Mouse (Mus musculus): ENCODE data around the gene Bag3. TPM values are rescaled to one million over a fixed set of nuclear protein-coding genes. Genes with fewer than 3 reads are reported as not detected.

Gene Bag3
- polyA plus RNA-seq, 1 experiment from 2014 or later, result 3.7 TPM

GRCm38 (mm10) chr7:128540111-128540510, 16.7 kb downstream of the Bag3 start:
- Histone ChIP-seq H3K4me3 (ENCODE audit: low read depth, low read length) (no peak overlapping the region), H3K4me2 (ENCODE audit: low read depth, low read length) (no peak overlapping the region), H3K27me3 (ENCODE audit: insufficient read depth, low read length) (no peaks in the 10 kb centered on the region), H3K9ac (replicated peaks) (no peak overlapping the region), H3K9me3 (ENCODE audit: low read length) (no peaks in the 10 kb centered on the region), H3K36me3 (replicated peaks; ENCODE audit: insufficient read depth, low read length) (0 out of 2 replicates have a peak, but pooled peaks cover 6% of the 10 kb centered on the region), H3K4me1 (ENCODE audit: insufficient read depth) (peaks cover 20% of the 10 kb centered on the region), H3K27ac (ENCODE audit: low read depth) (no peak overlapping the region)
- 88% methylated on average over 13 of the region's 13 CpGs for WGBS (ENCODE audit: insufficient replicate concordance)
- DNase-seq (no peak), ATAC-seq (no peak)
- TF ChIP-seq EP300 (IDR thresholded peaks at IDR 0.05; ENCODE audit: low read depth), result no peak
- no peak for TF ChIP-seq CTCF (IDR thresholded peaks at IDR 0.05; ENCODE audit: low read depth)

GRCm38 (mm10) chr7:128540734-128541133, 17.3 kb downstream of the Bag3 start:
- TF ChIP-seq EP300 (IDR thresholded peaks at IDR 0.05; ENCODE audit: low read depth) (no peak), CTCF (IDR thresholded peaks at IDR 0.05; ENCODE audit: low read depth) (no peak)
- WGBS (ENCODE audit: insufficient replicate concordance), result 76% methylated on average over 16 of the region's 16 CpGs
- Histone ChIP-seq H3K9me3 (ENCODE audit: low read length) (no peaks in the 10 kb centered on the region), H3K27me3 (ENCODE audit: insufficient read depth, low read length) (no peaks in the 10 kb centered on the region), H3K4me2 (ENCODE audit: low read depth, low read length) (no peak overlapping the region), H3K27ac (ENCODE audit: low read depth) (no peak overlapping the region), H3K9ac (replicated peaks) (no peak overlapping the region), H3K36me3 (replicated peaks; ENCODE audit: insufficient read depth, low read length) (peaks cover 8% of the 10 kb centered on the region; the same call in 1 of the 2 replicates), H3K4me3 (ENCODE audit: low read depth, low read length) (no peak overlapping the region), H3K4me1 (ENCODE audit: insufficient read depth) (peaks cover 14% of the 10 kb centered on the region)
- ATAC-seq, result no peak; the same call in 1 of the 2 replicates
- no peak for DNase-seq

- ATAC-seq (no peak), DNase-seq (no peak)
- Histone ChIP-seq H3K4me2 (ENCODE audit: low read depth, low read length) (no peak overlapping the region), H3K9me3 (ENCODE audit: low read length) (no peaks in the 10 kb centered on the region), H3K4me1 (ENCODE audit: insufficient read depth) (peaks cover 10% of the 10 kb centered on the region), H3K27me3 (ENCODE audit: insufficient read depth, low read length) (no peaks in the 10 kb centered on the region), H3K9ac (replicated peaks) (no peak overlapping the region), H3K27ac (ENCODE audit: low read depth) (no peak overlapping the region), H3K4me3 (ENCODE audit: low read depth, low read length) (no peak overlapping the region), H3K36me3 (replicated peaks; ENCODE audit: insufficient read depth, low read length) (peaks cover 13% of the 10 kb centered on the region)
- 84% methylated on average over 9 of the region's 9 CpGs for WGBS (ENCODE audit: insufficient replicate concordance)
- TF ChIP-seq EP300 (IDR thresholded peaks at IDR 0.05; ENCODE audit: low read depth) (no peak), CTCF (IDR thresholded peaks at IDR 0.05; ENCODE audit: low read depth) (no peak)
Observed at GRCm38 (mm10) chr7:128541186-128541585, 17.8 kb downstream of the Bag3 start.

GRCm38 (mm10) chr7:128541771-128542170, 18.4 kb downstream of the Bag3 start:
- Histone ChIP-seq H3K27me3 (ENCODE audit: insufficient read depth, low read length) (no peaks in the 10 kb centered on the region), H3K4me1 (ENCODE audit: insufficient read depth) (peaks cover 5% of the 10 kb centered on the region), H3K4me3 (ENCODE audit: low read depth, low read length) (no peak overlapping the region), H3K9me3 (ENCODE audit: low read length) (no peaks in the 10 kb centered on the region), H3K4me2 (ENCODE audit: low read depth, low read length) (no peak overlapping the region), H3K36me3 (replicated peaks; ENCODE audit: insufficient read depth, low read length) (peaks cover 16% of the 10 kb centered on the region), H3K27ac (ENCODE audit: low read depth) (no peak overlapping the region), H3K9ac (replicated peaks) (no peak overlapping the region)
- DNase-seq (no peak), ATAC-seq (no peak)
- WGBS (ENCODE audit: insufficient replicate concordance), result 89% methylated on average over 16 of the region's 17 CpGs
- no peak for TF ChIP-seq EP300 (IDR thresholded peaks at IDR 0.05; ENCODE audit: low read depth)
- TF ChIP-seq CTCF (IDR thresholded peaks at IDR 0.05; ENCODE audit: low read depth), result no peak

GRCm38 (mm10) chr7:128542488-128542887, 19.1 kb downstream of the Bag3 start:
- Histone ChIP-seq H3K4me1 (ENCODE audit: insufficient read depth) (peaks cover 1% of the 10 kb centered on the region; the same call in 1 of the 2 replicates), H3K4me3 (ENCODE audit: low read depth, low read length) (no peak overlapping the region), H3K9me3 (ENCODE audit: low read length) (no peaks in the 10 kb centered on the region), H3K27ac (ENCODE audit: low read depth) (no peak overlapping the region), H3K27me3 (ENCODE audit: insufficient read depth, low read length) (no peaks in the 10 kb centered on the region), H3K36me3 (replicated peaks; ENCODE audit: insufficient read depth, low read length) (peaks cover 19% of the 10 kb centered on the region), H3K9ac (replicated peaks) (no peak overlapping the region), H3K4me2 (ENCODE audit: low read depth, low read length) (no peak overlapping the region)
- DNase-seq (no peak), ATAC-seq (no peak)
- TF ChIP-seq EP300 (IDR thresholded peaks at IDR 0.05; ENCODE audit: low read depth) (no peak), CTCF (IDR thresholded peaks at IDR 0.05; ENCODE audit: low read depth) (no peak)
- WGBS (ENCODE audit: insufficient replicate concordance), result 59% methylated on average over 4 of the region's 4 CpGs

GRCm38 (mm10) chr7:128543148-128543855, 19.9 kb downstream of the Bag3 start:
- TF ChIP-seq EP300 (IDR thresholded peaks at IDR 0.05; ENCODE audit: low read depth) (no peak), CTCF (IDR thresholded peaks at IDR 0.05; ENCODE audit: low read depth) (no peak)
- WGBS (ENCODE audit: insufficient replicate concordance), result 67% methylated on average over 14 of the region's 14 CpGs
- Histone ChIP-seq H3K9ac (replicated peaks) (no peak overlapping the region), H3K4me2 (ENCODE audit: low read depth, low read length) (no peak overlapping the region), H3K4me3 (ENCODE audit: low read depth, low read length) (no peak overlapping the region), H3K9me3 (ENCODE audit: low read length) (no peaks in the 10 kb centered on the region), H3K27ac (ENCODE audit: low read depth) (no peak overlapping the region), H3K36me3 (replicated peaks; ENCODE audit: insufficient read depth, low read length) (peaks cover 26% of the 10 kb centered on the region), H3K4me1 (ENCODE audit: insufficient read depth) (no peaks in the 10 kb centered on the region), H3K27me3 (ENCODE audit: insufficient read depth, low read length) (no peaks in the 10 kb centered on the region)
- ATAC-seq, result 0 out of 2 replicates have a peak, but pooled peaks have one; percentile 10
- DNase-seq, result no peak

All from liver, postnatal 0 days (tissue).